Mouse (Mus musculus) right cerebral cortex, adult 18-20 months (tissue): ENCODE data around the gene Wdr20rt.
A peak's percentile ranks its signal among the peaks of the same experiment; 100 is the strongest.
"Not testable (repeated sequence)": the region's sequence is repeated elsewhere in the genome, so short reads cannot be mapped to it uniquely, and the experiment has no call there.

Experiments
- DNase-seq: peaks from one replicate; pipeline ENCODE4 v3.0.0; 2022; ENCODE audit warnings: mixed read lengths

Gene Wdr20rt

GRCm38 (mm10) chr12:65225467-65225945, at the start of gene Wdr20rt:
Gene Wdr20rt (plus strand): TSS chr12:65225517.
- DNase-seq: no peak

- peak; percentile 30 for DNase-seq
Measured at GRCm38 (mm10) chr12:65187365-65187764, 38.0 kb upstream of the Wdr20rt start.

DNA sequence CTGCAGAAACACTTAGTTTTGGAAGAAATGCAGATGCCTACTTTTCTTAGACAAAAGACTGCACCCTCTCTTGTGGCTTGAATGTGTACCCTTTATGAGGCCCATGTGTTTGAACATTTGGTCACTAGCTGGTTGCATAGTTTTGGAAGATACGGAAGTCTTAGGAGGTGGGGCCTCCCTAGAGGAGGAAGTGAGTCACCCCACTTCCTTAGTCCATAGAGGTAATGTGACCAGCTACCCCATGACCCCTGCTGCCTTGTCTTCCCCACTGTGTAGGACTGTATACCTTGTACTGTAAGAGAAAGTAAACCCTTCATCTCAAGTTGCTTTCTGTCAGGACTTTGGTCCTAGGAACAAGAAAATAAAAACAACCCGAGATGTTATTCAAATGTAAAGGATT, 36.1 kb upstream of the Wdr20rt start:
- no peak for DNase-seq

- DNase-seq: peak; percentile 70
Measured at GRCm38 (mm10) chr12:65194003-65194530, 31.2 kb upstream of the Wdr20rt start.

GRCm38 (mm10) chr12:65201812-65202211, 23.5 kb upstream of the Wdr20rt start:
- peak; percentile 2 for DNase-seq

- no peak for DNase-seq
Measured at GRCm38 (mm10) chr12:65206431-65206830, 18.9 kb upstream of the Wdr20rt start.

GRCm38 (mm10) chr12:65216404-65216840, 8.9 kb upstream of the Wdr20rt start:
- no peak for DNase-seq

GRCm38 (mm10) chr12:65228628-65229027, 3.3 kb downstream of the Wdr20rt start:
- no peak for DNase-seq

DNA sequence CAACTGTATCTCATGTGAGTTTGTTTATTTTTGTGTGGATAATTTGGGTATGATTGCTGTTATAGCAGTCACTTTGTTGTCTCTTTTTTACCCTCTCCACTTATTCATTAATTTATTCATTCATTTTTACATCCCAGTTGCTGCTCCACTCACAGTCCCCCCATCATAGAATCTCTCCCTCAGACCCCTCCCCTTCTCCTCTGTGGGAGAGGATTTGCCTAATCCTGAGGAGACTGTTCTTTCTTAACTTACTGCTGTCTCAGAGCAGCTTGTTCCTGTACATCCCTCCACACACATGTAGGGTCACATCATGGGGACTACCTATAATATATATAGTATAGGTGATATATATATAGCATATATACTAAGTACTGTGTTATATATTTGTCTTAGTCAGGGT, 3.7 kb downstream of the Wdr20rt start:
- no peak for DNase-seq

DNA sequence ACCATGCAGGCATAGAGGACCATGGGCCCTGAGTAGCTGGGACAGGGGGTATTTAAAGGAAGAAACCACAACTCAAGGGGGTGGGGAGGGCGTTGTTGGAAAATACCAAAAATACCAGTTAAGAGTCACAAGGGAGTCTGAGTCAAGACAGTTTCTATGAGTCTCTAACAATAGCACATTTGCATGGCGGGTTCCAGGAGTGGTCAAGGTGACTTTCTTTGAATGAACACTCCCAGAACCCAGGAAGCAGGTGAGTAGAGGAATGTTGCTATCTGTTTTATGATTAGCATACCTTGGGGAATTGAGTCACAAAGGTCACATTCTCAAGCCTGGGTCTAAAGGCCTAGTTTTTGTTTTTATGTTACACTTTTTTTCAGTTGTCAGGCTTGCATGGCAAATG, 7.5 kb downstream of the Wdr20rt start:
- not testable (repeated sequence) for DNase-seq

DNA sequence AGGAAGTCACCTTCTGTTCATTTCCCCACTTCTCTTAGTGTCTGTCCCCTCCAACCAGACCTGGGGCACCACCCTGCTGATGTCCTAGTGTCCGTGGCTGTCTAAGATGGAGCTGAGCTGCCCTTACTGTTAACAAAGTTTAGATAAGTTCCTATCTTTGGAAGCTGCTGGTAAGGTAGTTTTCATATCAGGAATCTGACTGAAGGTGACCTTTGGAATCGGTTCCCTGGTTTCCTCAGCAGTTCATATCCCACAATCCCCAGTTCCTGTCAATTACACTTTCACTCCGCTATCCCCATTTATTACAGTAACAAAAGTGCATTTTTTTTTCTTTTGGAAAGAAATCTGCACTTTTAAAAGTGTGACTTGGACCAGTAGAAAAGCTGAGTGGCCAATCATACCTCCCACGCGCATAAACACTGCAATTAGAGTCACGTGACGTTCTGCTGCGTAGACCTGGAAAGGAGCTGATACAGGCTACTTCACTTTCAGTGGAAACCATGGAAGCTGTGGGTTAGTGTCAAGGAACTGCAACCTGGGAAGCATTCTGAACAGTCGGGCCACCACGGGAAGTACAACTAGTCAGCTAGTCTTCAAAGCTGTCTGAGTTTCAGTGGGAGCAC, 24.9 kb downstream of the Wdr20rt start:
- no peak for DNase-seq

DNA sequence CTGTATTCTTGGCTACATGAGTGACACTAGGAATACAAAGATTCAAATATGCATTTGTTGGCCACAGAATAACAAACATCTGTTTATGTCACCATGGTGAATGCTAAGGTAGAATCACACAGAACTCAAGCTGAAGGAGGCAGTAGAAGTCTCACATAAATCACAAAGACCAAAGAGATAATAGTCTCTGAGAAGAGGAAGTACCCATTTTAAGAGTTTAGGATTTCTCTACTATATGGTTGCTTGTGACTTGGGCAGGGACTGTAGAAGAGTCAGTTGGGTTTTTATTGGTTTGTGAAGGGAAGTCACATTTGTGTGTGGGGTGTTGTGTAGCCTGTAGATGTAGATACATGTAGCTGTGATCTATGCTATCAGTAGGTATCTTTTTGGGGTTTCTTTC, 31.6 kb downstream of the Wdr20rt start:
- no peak for DNase-seq

DNA sequence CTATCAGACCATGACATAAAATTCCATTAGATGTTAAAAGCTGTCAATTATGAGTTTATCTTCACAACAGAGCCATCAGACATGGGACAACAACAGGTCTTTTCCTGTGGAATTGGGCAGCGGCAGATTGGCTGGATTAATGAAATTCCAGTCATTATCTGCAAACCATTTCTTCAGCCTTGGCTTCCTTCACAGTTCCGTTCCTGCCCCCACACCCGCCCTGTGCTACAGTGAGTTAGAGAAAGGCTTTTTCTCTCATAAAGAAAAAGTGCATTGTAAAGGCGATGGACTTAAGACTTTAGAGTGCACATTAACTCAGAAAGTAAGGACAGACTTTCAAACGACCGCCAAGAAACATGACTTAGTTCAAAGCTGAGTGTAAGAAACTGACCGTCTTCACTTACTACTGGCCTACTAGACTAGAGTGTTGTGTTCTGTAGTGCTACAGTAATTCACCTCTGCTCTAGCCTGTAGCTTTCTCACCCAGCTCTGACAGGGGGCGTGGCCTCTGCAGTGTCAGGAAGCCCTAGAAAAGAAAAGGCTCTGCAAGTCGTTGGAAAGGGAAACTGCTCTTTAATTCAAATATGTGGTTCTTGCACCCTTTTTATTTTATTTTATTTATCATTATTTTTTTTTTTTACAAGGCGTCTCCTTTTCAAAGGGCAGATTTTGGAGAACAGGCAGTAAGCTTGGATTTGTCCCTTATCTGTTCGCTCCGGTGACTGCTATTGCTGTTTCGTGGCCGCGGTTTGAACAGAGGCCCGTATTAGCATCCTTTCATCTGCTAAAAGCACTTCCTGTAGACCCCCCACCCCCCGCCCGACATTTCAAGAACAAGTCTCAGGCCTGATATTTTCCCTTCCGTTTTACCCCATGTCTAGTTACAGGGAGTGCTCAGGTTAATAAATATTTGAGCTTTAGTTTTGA, 33.2 kb downstream of the Wdr20rt start:
- no peak for DNase-seq

- DNase-seq: peak; percentile 34
Measured at GRCm38 (mm10) chr12:65259139-65260111, 34.1 kb downstream of the Wdr20rt start.

DNA sequence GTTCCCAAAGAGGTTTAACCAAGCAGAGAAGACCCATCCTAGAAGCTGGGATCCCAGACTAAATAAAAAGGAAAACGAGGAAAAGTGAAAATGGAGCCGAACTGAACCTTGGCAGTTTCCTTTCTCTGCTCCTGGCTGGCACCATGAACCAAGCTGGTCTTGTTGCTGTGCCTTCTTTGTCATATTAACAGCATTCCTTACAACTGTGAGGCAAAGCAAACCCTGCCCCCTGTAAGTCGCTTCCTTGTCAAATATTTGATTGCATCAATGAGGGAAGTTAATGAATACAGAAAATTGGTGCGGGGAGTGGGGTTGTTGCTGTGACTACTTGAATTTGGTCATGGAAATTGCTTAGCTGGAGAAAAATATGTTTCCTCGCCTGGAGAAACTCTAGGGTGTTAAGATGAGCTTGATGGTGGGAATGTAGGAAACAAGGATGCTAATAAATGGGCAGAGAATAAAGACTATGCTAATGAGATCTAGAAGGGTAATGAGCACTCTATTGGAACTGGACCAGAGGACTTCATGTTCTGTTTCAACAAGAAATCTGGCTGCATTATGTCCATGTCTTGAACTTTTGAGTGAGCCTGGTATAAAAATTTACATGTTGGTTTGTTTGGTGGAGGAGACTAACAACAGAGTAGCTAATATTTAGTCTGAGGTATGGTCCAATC, 43.1 kb downstream of the Wdr20rt start:
- no peak for DNase-seq

DNA sequence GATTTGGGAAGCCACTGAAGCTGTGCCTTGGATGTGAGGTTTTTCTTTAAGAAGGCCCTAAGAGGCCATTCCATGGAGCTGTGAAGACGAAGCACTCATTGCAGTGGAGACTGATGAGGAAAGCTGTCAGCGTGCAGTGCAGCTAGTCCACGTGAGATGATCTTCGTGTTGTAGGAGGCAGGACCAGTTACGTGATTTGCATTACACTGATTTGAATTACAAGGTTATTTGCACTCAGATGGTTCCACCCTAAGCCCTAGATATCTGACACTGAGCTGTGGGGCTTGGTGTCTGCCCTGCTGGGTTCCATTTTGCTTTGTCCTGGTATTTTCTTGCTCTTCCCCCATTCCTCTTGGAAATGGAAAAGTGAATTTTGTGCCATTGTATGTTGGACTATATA, 44.1 kb downstream of the Wdr20rt start:
- no peak for DNase-seq

DNA sequence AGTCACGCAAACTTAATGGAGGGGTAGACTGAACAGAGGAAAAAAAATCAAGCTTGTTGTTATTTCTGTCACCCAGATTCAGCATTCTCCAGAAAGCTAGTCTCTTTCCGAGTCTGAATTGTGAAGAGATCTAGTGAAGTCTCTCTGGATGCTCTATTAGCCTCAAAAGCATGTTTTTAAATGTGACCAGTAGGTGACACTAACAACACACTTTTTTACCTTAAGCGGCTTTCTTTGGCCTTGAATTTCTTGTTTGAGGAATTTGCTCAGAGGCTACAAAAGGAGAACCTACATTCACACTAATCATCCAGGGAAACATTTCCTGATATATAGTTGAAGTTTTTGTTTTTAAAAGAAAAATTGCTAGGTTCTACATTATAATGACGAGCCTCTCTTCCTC, 48.5 kb downstream of the Wdr20rt start:
- DNase-seq: no peak
